Mouse (Mus musculus): ENCODE measurements around the gene Smndc1. TPM values are rescaled to one million over a fixed set of nuclear protein-coding genes. Genes with fewer than 3 reads are reported as not detected.

Smndc1 gene
- polyA plus RNA-seq, 1 experiment from 2014 or later, result 28.8 TPM

DNA sequence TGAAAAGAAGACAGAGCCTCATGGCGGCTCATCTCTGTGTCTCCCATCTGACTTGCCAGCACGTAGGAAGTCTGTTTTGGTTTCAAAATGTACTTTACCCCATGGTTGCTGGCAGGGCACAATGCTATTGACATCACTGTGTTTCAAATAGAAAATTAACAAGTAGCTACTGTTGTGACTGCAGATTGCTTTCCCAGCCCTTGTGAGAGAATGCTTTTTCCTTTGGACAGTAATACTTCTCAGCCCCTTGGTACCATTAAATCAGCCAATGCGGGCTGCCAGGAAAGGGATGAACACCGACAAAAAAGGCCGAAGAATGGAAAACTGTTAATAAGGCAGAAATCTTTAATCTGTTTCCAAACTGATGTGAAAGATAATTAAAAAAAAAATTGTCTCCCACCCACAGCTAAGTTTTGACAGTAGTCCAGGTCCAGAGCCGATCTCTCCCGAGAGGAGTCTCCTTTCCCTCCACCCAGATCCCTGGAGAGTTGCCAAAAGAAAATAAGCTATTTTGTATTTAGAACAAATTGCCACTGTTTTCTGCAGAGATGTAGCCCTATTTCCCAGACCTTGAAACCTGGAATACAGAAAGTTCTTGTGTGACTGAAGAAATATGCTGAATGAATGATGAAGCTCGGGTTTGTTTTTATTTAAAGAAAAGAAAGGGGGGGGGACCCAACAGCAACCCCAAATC is 30.0 kb downstream of the Smndc1 start:
- no peaks in the 10 kb centered on the region for H3K9me3 ChIP-seq (replicated peaks)
- 56% methylated on average over 8 of the region's 8 CpGs for WGBS
- H3K4me3 ChIP-seq, result no peak overlapping the region
- no peak overlapping the region for H3K27ac ChIP-seq
- peaks cover 23% of the 10 kb centered on the region for H3K4me1 ChIP-seq (replicated peaks)
- peak overlapping the region; percentile 33 for H3K4me2 ChIP-seq
- H3K36me3 ChIP-seq, result no peaks in the 10 kb centered on the region
- H3K27me3 ChIP-seq, result no peaks in the 10 kb centered on the region
- no peak for ATAC-seq (replicated peaks; ENCODE audit: insufficient number of reproducible peaks, insufficient read depth, low FRiP score, low read depth)
- H3K9ac ChIP-seq, result no peak overlapping the region

GRCm38 (mm10) chr19:53359160-53360033 is 31.0 kb downstream of the Smndc1 start:
- H3K27ac ChIP-seq, result no peak overlapping the region
- 51% methylated on average over 22 of the region's 22 CpGs for WGBS
- no peaks in the 10 kb centered on the region for H3K27me3 ChIP-seq
- no peak for ATAC-seq (replicated peaks; ENCODE audit: insufficient number of reproducible peaks, insufficient read depth, low FRiP score, low read depth)
- H3K4me3 ChIP-seq, result no peak overlapping the region
- H3K36me3 ChIP-seq, result no peaks in the 10 kb centered on the region
- H3K4me2 ChIP-seq, result peak overlapping the region; percentile 33
- no peaks in the 10 kb centered on the region for H3K9me3 ChIP-seq (replicated peaks)
- peaks cover 14% of the 10 kb centered on the region for H3K4me1 ChIP-seq (replicated peaks)
- H3K9ac ChIP-seq, result no peak overlapping the region

DNA sequence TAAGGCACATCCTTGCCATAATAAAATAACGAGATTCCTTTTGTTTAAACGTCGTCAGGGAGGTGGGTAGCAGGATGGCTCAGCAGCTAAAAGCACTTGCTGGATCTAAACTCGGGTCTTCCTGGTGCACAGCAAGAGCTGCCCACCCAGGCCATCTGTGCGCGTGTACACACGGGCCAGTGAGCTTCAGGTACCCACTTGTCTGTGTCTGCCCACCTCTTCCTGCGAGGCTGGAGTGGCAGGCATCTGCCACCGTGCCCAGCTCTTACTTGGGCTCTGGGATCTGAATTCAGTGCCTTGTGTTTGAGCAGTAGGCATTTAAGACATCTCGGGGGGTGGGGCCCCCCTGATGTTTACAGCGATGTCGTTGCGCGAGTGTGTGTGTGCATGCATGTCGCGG is 35.3 kb downstream of the Smndc1 start:
- Histone ChIP-seq H3K27ac (no peak overlapping the region), H3K27me3 (no peaks in the 10 kb centered on the region), H3K4me3 (no peak overlapping the region), H3K36me3 (peaks cover 6% of the 10 kb centered on the region; the same call in 1 of the 2 replicates), H3K9ac (no peak overlapping the region), H3K9me3 (replicated peaks) (no peaks in the 10 kb centered on the region), H3K4me1 (replicated peaks) (peaks cover 6% of the 10 kb centered on the region), H3K4me2 (no peak overlapping the region)
- no peak for ATAC-seq (replicated peaks; ENCODE audit: insufficient number of reproducible peaks, insufficient read depth, low FRiP score, low read depth)
- 88% methylated on average over 16 of the region's 16 CpGs for WGBS

DNA sequence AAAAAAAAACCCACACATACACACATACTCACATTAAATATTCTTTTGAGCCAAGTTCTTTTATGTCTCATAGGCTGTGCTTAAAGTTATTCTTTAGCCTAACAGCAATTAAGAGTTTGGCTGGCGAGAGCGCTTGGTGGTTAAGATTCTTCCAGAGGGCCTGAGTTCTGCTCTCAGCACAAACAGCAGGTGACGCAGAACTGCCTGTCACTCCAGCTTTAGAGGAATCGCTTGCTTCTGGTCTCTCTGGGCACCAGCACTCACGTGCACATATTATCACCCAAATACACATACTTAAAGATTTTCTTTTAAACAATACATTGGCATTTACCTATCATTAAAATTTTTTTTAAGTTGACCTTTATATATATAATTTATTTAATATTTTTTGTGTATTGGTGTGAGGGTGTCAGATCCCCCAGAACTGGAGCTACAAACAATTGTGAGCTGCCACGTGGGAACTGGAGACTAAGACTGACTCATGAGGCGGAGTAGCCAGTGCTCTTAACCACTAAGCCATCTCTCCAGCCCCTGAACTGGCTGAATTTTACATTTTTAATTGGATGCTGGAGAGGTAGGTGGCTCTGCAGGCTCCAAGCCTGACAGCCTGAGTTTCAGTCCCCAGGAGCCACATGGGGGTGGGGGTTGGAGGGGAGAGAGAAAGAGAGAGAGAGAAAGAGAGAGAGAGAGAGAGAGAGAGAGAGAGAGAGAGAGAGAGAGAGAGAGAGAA is 35.9 kb downstream of the Smndc1 start:
- ATAC-seq (replicated peaks; ENCODE audit: insufficient number of reproducible peaks, insufficient read depth, low FRiP score, low read depth), result no peak
- no peak overlapping the region for H3K4me3 ChIP-seq
- H3K4me1 ChIP-seq (replicated peaks), result peaks cover under 1% of the 10 kb centered on the region; the same call in 1 of the 2 replicates
- H3K27ac ChIP-seq, result no peak overlapping the region
- H3K36me3 ChIP-seq, result peaks cover 6% of the 10 kb centered on the region; the same call in 1 of the 2 replicates
- no peak overlapping the region for H3K4me2 ChIP-seq
- no peaks in the 10 kb centered on the region for H3K9me3 ChIP-seq (replicated peaks)
- WGBS, result 74% methylated on average over 7 of the region's 7 CpGs
- H3K27me3 ChIP-seq, result no peaks in the 10 kb centered on the region
- no peak overlapping the region for H3K9ac ChIP-seq

GRCm38 (mm10) chr19:53353864-53354263 is 36.5 kb downstream of the Smndc1 start:
- H3K27me3 ChIP-seq, result no peaks in the 10 kb centered on the region
- no peak for ATAC-seq (replicated peaks; ENCODE audit: insufficient number of reproducible peaks, insufficient read depth, low FRiP score, low read depth)
- H3K9me3 ChIP-seq (replicated peaks), result no peaks in the 10 kb centered on the region
- H3K4me1 ChIP-seq (replicated peaks), result no peaks in the 10 kb centered on the region
- 89% methylated on average over 7 of the region's 7 CpGs for WGBS
- no peak overlapping the region for H3K9ac ChIP-seq
- H3K4me3 ChIP-seq, result no peak overlapping the region
- no peak overlapping the region for H3K4me2 ChIP-seq
- peaks cover 6% of the 10 kb centered on the region; the same call in 1 of the 2 replicates for H3K36me3 ChIP-seq
- H3K27ac ChIP-seq, result no peak overlapping the region

- no peaks in the 10 kb centered on the region; the same call in 1 of the 2 replicates for H3K36me3 ChIP-seq
- H3K4me1 ChIP-seq (replicated peaks), result peaks cover 6% of the 10 kb centered on the region
- no peak overlapping the region for H3K9ac ChIP-seq
- no peak overlapping the region for H3K27ac ChIP-seq
- no peak for ATAC-seq (replicated peaks; ENCODE audit: insufficient number of reproducible peaks, insufficient read depth, low FRiP score, low read depth)
- no peaks in the 10 kb centered on the region for H3K27me3 ChIP-seq
- 86% methylated on average over 14 of the region's 14 CpGs for WGBS
- H3K4me3 ChIP-seq, result no peak overlapping the region
- no peak overlapping the region for H3K4me2 ChIP-seq
- no peaks in the 10 kb centered on the region for H3K9me3 ChIP-seq (replicated peaks)
Observed at GRCm38 (mm10) chr19:53345766-53346165, 44.6 kb downstream of the Smndc1 start.

DNA sequence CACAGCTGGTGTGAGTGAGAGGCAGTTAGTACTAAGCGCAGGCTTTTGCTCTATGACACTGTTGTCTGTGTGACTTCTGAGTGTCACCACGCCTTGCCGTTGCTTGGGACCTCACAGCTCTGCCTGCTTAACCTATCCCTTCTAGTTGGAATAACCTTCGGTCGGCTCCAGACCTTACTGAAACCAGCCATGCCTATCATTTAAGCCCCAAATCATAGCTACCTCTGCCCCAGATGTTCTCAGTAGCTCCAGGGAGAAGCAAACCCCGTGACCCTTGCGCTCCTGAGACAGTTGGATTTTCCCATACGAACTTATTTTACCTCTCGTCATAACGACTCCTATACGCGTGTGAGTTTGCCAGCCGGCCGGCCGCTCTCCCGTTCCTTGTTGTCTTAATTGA is 46.3 kb downstream of the Smndc1 start:
- Histone ChIP-seq H3K4me3 (no peak overlapping the region), H3K36me3 (no peaks in the 10 kb centered on the region; the same call in 1 of the 2 replicates), H3K4me2 (no peak overlapping the region), H3K4me1 (replicated peaks) (peaks cover 9% of the 10 kb centered on the region), H3K9me3 (replicated peaks) (no peaks in the 10 kb centered on the region), H3K27me3 (no peaks in the 10 kb centered on the region), H3K9ac (no peak overlapping the region), H3K27ac (no peak overlapping the region)
- 90% methylated on average over 16 of the region's 16 CpGs for WGBS
- no peak for ATAC-seq (replicated peaks; ENCODE audit: insufficient number of reproducible peaks, insufficient read depth, low FRiP score, low read depth)

DNA sequence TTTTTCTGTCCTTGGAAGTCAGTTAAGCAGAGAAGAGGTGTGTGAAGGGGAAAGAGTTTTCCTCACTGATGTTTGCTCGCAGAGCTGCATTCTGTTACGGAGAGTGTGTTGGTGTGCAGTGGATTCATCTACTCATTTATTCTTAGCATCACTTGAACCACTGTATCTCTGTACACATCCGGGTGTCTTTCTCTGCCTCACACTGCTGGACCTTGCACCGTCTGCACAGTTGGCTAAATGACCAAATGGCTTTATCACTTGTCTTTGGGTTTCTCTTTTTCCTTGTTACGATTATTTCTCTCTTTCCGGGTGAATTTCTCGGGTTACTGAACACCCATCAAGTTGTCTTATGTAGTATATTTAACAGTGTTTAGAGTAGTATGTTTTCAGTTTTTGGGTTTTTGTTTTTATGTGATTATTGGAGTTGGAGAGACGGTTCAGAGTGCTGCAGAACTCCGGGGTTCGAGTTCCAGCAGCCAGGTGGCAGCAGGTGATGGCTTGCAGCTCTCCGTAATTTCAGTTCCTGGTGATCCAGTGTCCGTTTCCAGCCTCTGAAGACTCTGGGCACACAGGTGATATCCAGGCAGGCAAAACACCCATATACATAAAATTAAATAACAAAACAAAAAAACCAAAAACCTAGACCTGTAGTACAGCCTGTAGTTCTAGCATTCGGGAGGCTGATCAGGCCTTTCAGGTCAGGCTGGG is 47.0 kb downstream of the Smndc1 start:
- Histone ChIP-seq H3K9ac (no peak overlapping the region), H3K27me3 (no peaks in the 10 kb centered on the region), H3K27ac (no peak overlapping the region), H3K4me2 (no peak overlapping the region), H3K4me3 (no peak overlapping the region), H3K9me3 (replicated peaks) (no peaks in the 10 kb centered on the region), H3K36me3 (peaks cover 3% of the 10 kb centered on the region; the same call in 1 of the 2 replicates), H3K4me1 (replicated peaks) (peaks cover 9% of the 10 kb centered on the region)
- no peak for ATAC-seq (replicated peaks; ENCODE audit: insufficient number of reproducible peaks, insufficient read depth, low FRiP score, low read depth)
- whole genome bisulfite sequencing, result 80% methylated on average over 13 of the region's 13 CpGs

- WGBS, result 19% methylated on average over 6 of the region's 6 CpGs
- Histone ChIP-seq H3K4me3 (no peak overlapping the region), H3K9ac (no peak overlapping the region), H3K27me3 (no peaks in the 10 kb centered on the region), H3K36me3 (peaks cover 8% of the 10 kb centered on the region; the same call in 1 of the 2 replicates), H3K4me2 (no peak overlapping the region), H3K4me1 (replicated peaks) (peaks cover 9% of the 10 kb centered on the region), H3K27ac (no peak overlapping the region), H3K9me3 (replicated peaks) (no peaks in the 10 kb centered on the region)
- no peak for ATAC-seq (replicated peaks; ENCODE audit: insufficient number of reproducible peaks, insufficient read depth, low FRiP score, low read depth)
Observed at GRCm38 (mm10) chr19:53340423-53340822, 50.0 kb downstream of the Smndc1 start.

- H3K4me2 ChIP-seq, result no peak overlapping the region
- no peak overlapping the region for H3K27ac ChIP-seq
- ATAC-seq (replicated peaks; ENCODE audit: insufficient number of reproducible peaks, insufficient read depth, low FRiP score, low read depth), result no peak
- H3K9ac ChIP-seq, result no peak overlapping the region
- H3K27me3 ChIP-seq, result no peaks in the 10 kb centered on the region
- peaks cover 24% of the 10 kb centered on the region for H3K36me3 ChIP-seq
- 58% methylated on average over 9 of the region's 9 CpGs for WGBS
- no peaks in the 10 kb centered on the region for H3K9me3 ChIP-seq (replicated peaks)
- H3K4me1 ChIP-seq (replicated peaks), result 0 out of 2 replicates have a peak, but pooled peaks cover 8% of the 10 kb centered on the region
- no peak overlapping the region for H3K4me3 ChIP-seq
Observed at GRCm38 (mm10) chr19:53335241-53335640, 55.1 kb downstream of the Smndc1 start.

All from heart, embryonic 15.5 days (tissue).